Mouse (Mus musculus): ENCODE results near the gene Col6a2. TPM values are rescaled to one million over a fixed set of nuclear protein-coding genes. Genes with fewer than 3 reads are reported as not detected.

Col6a2 gene
- polyA plus RNA-seq, 1 experiment = 0.39 TPM

GRCm38 (mm10) chr10:76665551-76665950 lies 42.1 kb upstream of the Col6a2 start:
- TF ChIP-seq MYOD1 (IDR thresholded peaks at IDR 0.05; ENCODE audit: control insufficient read depth, insufficient read length, low read depth) = no peak
- no peak for TF ChIP-seq USF1 (IDR thresholded peaks at IDR 0.05; ENCODE audit: low read depth)
- TF ChIP-seq CTCF (IDR thresholded peaks at IDR 0.05; ENCODE audit: control insufficient read depth, insufficient read depth, insufficient read length) = no peak
- TF ChIP-seq MYOG (IDR thresholded peaks at IDR 0.05; ENCODE audit: control insufficient read depth, extremely low read depth, insufficient read length) = no peak
- TF ChIP-seq MAX (IDR thresholded peaks at IDR 0.05) = no peak
- no peak for TF ChIP-seq CEBPB (IDR thresholded peaks at IDR 0.05; ENCODE audit: low read depth)
- TF ChIP-seq FOSL1 (IDR thresholded peaks at IDR 0.05; ENCODE audit: insufficient read depth, low read length, poor library complexity, severe bottlenecking) = no peak
- Histone ChIP-seq H3K4me3 (ENCODE audit: insufficient read depth, poor library complexity, severe bottlenecking) (no peak overlapping the region), H3K27me3 (ENCODE audit: control insufficient read depth, insufficient read depth, insufficient read length) (peaks cover 3% of the 10 kb centered on the region), H3K36me3 (ENCODE audit: control insufficient read depth, insufficient read depth) (no peaks in the 10 kb centered on the region), H3K79me2 (ENCODE audit: control insufficient read depth, insufficient read depth) (no peaks in the 10 kb centered on the region), H3K79me3 (ENCODE audit: low read depth) (no peaks in the 10 kb centered on the region), H3ac (ENCODE audit: control insufficient read depth, insufficient read length, low read depth) (no peak overlapping the region)

- no peaks in the 10 kb centered on the region for H3K79me3 ChIP-seq (ENCODE audit: low read depth)
- no peaks in the 10 kb centered on the region for H3K36me3 ChIP-seq (ENCODE audit: control insufficient read depth, insufficient read depth)
- no peaks in the 10 kb centered on the region for H3K79me2 ChIP-seq (ENCODE audit: control insufficient read depth, insufficient read depth)
- H3ac ChIP-seq (ENCODE audit: control insufficient read depth, insufficient read length, low read depth) = no peak overlapping the region
- H3K27me3 ChIP-seq (ENCODE audit: control insufficient read depth, insufficient read depth, insufficient read length) = peaks cover 3% of the 10 kb centered on the region
- no peak overlapping the region for H3K4me3 ChIP-seq (ENCODE audit: insufficient read depth, poor library complexity, severe bottlenecking)
- TF ChIP-seq MYOD1 (IDR thresholded peaks at IDR 0.05; ENCODE audit: control insufficient read depth, insufficient read length, low read depth) (no peak), CEBPB (IDR thresholded peaks at IDR 0.05; ENCODE audit: low read depth) (peak; percentile 78)
These were observed 41.0 kb upstream of the Col6a2 start for GRCm38 (mm10) chr10:76664156-76665115.

GRCm38 (mm10) chr10:76653345-76654336 lies 30.2 kb upstream of the Col6a2 start:
- no peak for TF ChIP-seq USF1 (IDR thresholded peaks at IDR 0.05; ENCODE audit: low read depth)
- no peak for TF ChIP-seq MAX (IDR thresholded peaks at IDR 0.05)
- no peak for TF ChIP-seq CEBPB (IDR thresholded peaks at IDR 0.05; ENCODE audit: low read depth)
- TF ChIP-seq FOSL1 (IDR thresholded peaks at IDR 0.05; ENCODE audit: insufficient read depth, low read length, poor library complexity, severe bottlenecking) = no peak
- TF ChIP-seq CTCF (IDR thresholded peaks at IDR 0.05; ENCODE audit: control insufficient read depth, insufficient read depth, insufficient read length) = no peak
- no peak for TF ChIP-seq MYOD1 (IDR thresholded peaks at IDR 0.05; ENCODE audit: control insufficient read depth, insufficient read length, low read depth)
- TF ChIP-seq MYOG (IDR thresholded peaks at IDR 0.05; ENCODE audit: control insufficient read depth, extremely low read depth, insufficient read length) = no peak
- H3ac ChIP-seq (ENCODE audit: control insufficient read depth, insufficient read length, low read depth) = no peak overlapping the region
- no peaks in the 10 kb centered on the region for H3K79me3 ChIP-seq (ENCODE audit: low read depth)
- H3K27me3 ChIP-seq (ENCODE audit: control insufficient read depth, insufficient read depth, insufficient read length) = peaks cover 3% of the 10 kb centered on the region
- H3K36me3 ChIP-seq (ENCODE audit: control insufficient read depth, insufficient read depth) = no peaks in the 10 kb centered on the region
- no peak overlapping the region for H3K4me3 ChIP-seq (ENCODE audit: insufficient read depth, poor library complexity, severe bottlenecking)
- H3K79me2 ChIP-seq (ENCODE audit: control insufficient read depth, insufficient read depth) = no peaks in the 10 kb centered on the region

- Histone ChIP-seq H3K4me3 (ENCODE audit: insufficient read depth, poor library complexity, severe bottlenecking) (no peak overlapping the region), H3K79me2 (ENCODE audit: control insufficient read depth, insufficient read depth) (no peaks in the 10 kb centered on the region), H3K79me3 (ENCODE audit: low read depth) (no peaks in the 10 kb centered on the region), H3K27me3 (ENCODE audit: control insufficient read depth, insufficient read depth, insufficient read length) (no peaks in the 10 kb centered on the region), H3ac (ENCODE audit: control insufficient read depth, insufficient read length, low read depth) (no peak overlapping the region), H3K36me3 (ENCODE audit: control insufficient read depth, insufficient read depth) (no peaks in the 10 kb centered on the region)
- no peak for TF ChIP-seq CEBPB (IDR thresholded peaks at IDR 0.05; ENCODE audit: low read depth)
These were observed 27.4 kb upstream of the Col6a2 start for GRCm38 (mm10) chr10:76650662-76651342.

GRCm38 (mm10) chr10:76648738-76649137 lies 25.3 kb upstream of the Col6a2 start:
- no peaks in the 10 kb centered on the region for H3K79me3 ChIP-seq (ENCODE audit: low read depth)
- H3K27me3 ChIP-seq (ENCODE audit: control insufficient read depth, insufficient read depth, insufficient read length) = no peaks in the 10 kb centered on the region
- TF ChIP-seq FOSL1 (IDR thresholded peaks at IDR 0.05; ENCODE audit: insufficient read depth, low read length, poor library complexity, severe bottlenecking) = peak; percentile 49
- no peak for TF ChIP-seq CTCF (IDR thresholded peaks at IDR 0.05; ENCODE audit: control insufficient read depth, insufficient read depth, insufficient read length)
- no peak overlapping the region for H3ac ChIP-seq (ENCODE audit: control insufficient read depth, insufficient read length, low read depth)
- no peaks in the 10 kb centered on the region for H3K36me3 ChIP-seq (ENCODE audit: control insufficient read depth, insufficient read depth)
- H3K79me2 ChIP-seq (ENCODE audit: control insufficient read depth, insufficient read depth) = no peaks in the 10 kb centered on the region
- no peak overlapping the region for H3K4me3 ChIP-seq (ENCODE audit: insufficient read depth, poor library complexity, severe bottlenecking)

Measured in C2C12 (cell line).